Mouse (Mus musculus) kidney, adult 2 months (tissue): ENCODE measurements at regions not wholly inside any gene's neighbourhood (a gene's known extent, or its start where the extent isn't known, plus 50 kb on each side); places are given as distances from the start of the nearest gene placed in this dataset.

Experiments
- DNase-seq: peaks from one replicate; pipeline ENCODE4 v3.0.0; 2021
- H3K27ac ChIP-seq: fragments of 200-500 bp; 2 replicates; pipeline ENCODE4 v1.5.1; 2012; ENCODE audit warnings: low read depth, low read length, control low read depth, inconsistent platforms; ENCODE audit not compliant: insufficient read depth
- H3K27me3 ChIP-seq: fragments of 200-500 bp; replicated peaks from 2 replicates; pipeline ENCODE4 v1.6.1; 2012; ENCODE audit warnings: mild to moderate bottlenecking, moderate library complexity, low read length, inconsistent platforms; ENCODE audit not compliant: control insufficient read depth, insufficient read depth
- H3K36me3 ChIP-seq: fragments of 200-500 bp; 2 replicates; pipeline ENCODE4 v1.6.1; 2012; ENCODE audit warnings: mild to moderate bottlenecking, moderate library complexity, low read length, inconsistent platforms; ENCODE audit not compliant: control insufficient read depth, insufficient read depth
- H3K4me1 ChIP-seq: fragments of 200-500 bp; 2 replicates; pipeline ENCODE4 v1.6.1; 2011; ENCODE audit warnings: low read length; ENCODE audit not compliant: control insufficient read depth, insufficient read depth
- H3K4me3 ChIP-seq: fragments of 200-500 bp; 2 replicates; pipeline ENCODE4 v1.5.1; 2011; ENCODE audit warnings: mild to moderate bottlenecking, low read depth, low read length, control low read depth; ENCODE audit not compliant: insufficient read depth
- CTCF ChIP-seq: fragments of 200-500 bp; conservative IDR thresholded peaks from 2 replicates; pipeline ENCODE4 v1.5.1; 2011; ENCODE audit warnings: low read depth, mild to moderate bottlenecking, control low read depth, low read length, moderate library complexity, mixed read lengths; ENCODE audit not compliant: insufficient read depth, insufficient read length
- POLR2A ChIP-seq: fragments of 200-500 bp; IDR thresholded peaks from one replicate; pipeline ENCODE4 v1.6.1; 2011; ENCODE audit warnings: low read depth, low read length, control low read depth
- WGBS: fragments of 180-500 bp; shearing (Covaris S2); methylation state at CpG from one replicate; pipeline ENCODE4 v1.1.7; 2018; 5-methylcytosine and 5-hydroxymethylcytosine counted together

- Histone ChIP-seq H3K4me3 (no peak overlapping the region), H3K4me1 (peaks cover 15% of the 10 kb centered on the region; the same call in 1 of the 2 replicates), H3K27me3 (no peaks in the 10 kb centered on the region), H3K27ac (peak overlapping the region; percentile 55; the same call in 1 of the 2 replicates), H3K36me3 (no peaks in the 10 kb centered on the region)
- WGBS, result 66% methylated on average over 6 of the region's 6 CpGs
- TF ChIP-seq CTCF (no peak), POLR2A (no peak)
- DNase-seq, result peak; percentile 79
These were observed 223.7 kb upstream of the Zpld1 start for GRCm38 (mm10) chr16:55521421-55521971.

GRCm38 (mm10) chr16:55520077-55520476, 222.3 kb upstream of the Zpld1 start:
- DNase-seq, result no peak
- no peak overlapping the region for H3K27ac ChIP-seq
- H3K36me3 ChIP-seq, result no peaks in the 10 kb centered on the region
- 65% methylated on average over 6 of the region's 6 CpGs for WGBS
- H3K4me3 ChIP-seq, result no peak overlapping the region
- peaks cover 15% of the 10 kb centered on the region; the same call in 1 of the 2 replicates for H3K4me1 ChIP-seq
- TF ChIP-seq POLR2A, result no peak
- no peak for TF ChIP-seq CTCF
- H3K27me3 ChIP-seq, result no peaks in the 10 kb centered on the region

DNA sequence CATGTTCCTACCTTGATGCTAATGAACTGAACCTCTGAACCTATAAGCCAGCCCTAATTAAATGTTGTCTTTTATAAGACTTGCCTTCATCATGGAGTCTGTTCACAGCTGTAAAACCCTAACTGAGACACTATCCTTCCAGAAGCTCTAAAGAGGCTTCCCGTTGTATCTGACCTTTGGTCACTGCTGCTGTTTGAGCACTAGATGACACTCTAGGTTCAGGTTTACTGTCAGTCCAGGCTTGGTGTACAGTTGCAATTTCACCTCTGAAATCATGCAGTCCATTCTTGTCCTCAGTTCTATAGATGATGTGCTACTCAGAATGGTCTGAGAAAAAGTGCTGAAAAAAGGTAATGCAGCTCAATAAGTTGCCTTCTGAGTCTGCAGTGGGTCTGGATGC, 221.9 kb upstream of the Zpld1 start:
- Histone ChIP-seq H3K4me1 (peaks cover 15% of the 10 kb centered on the region; the same call in 1 of the 2 replicates), H3K4me3 (no peak overlapping the region), H3K27ac (no peak overlapping the region), H3K27me3 (no peaks in the 10 kb centered on the region), H3K36me3 (no peaks in the 10 kb centered on the region)
- peak; percentile 71 for DNase-seq
- TF ChIP-seq POLR2A (no peak), CTCF (peak; percentile 53)
- WGBS, result 23% methylated on average over 1 of the region's 1 CpGs

DNA sequence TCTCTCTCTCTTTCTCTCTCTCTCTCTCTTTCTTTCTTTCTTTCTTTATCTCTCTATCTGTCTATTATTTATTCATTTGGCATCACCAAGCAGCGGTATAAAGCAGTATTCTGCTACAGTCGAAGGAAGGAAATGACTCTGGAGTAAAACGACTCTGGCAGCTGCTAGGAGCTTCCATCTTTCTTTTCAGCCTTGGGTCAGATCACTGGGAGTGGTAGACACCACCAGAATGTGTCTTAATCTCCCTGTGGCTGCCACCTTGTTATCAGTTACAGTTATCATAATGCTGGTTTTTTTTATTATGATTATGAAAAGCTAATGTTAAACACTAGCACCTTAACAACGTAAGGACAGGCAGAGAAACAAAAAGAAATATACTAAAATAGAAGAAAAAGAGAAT, 219.2 kb upstream of the Zpld1 start:
- DNase-seq, result no peak
- no peak for TF ChIP-seq POLR2A
- peaks cover 12% of the 10 kb centered on the region; the same call in 1 of the 2 replicates for H3K4me1 ChIP-seq
- no peak overlapping the region for H3K4me3 ChIP-seq
- H3K27ac ChIP-seq, result no peak overlapping the region
- no peaks in the 10 kb centered on the region for H3K36me3 ChIP-seq
- WGBS, result 69% methylated on average over 4 of the region's 4 CpGs
- H3K27me3 ChIP-seq, result no peaks in the 10 kb centered on the region

GRCm38 (mm10) chr16:55515228-55515696, 217.5 kb upstream of the Zpld1 start:
- Histone ChIP-seq H3K27me3 (no peaks in the 10 kb centered on the region), H3K36me3 (no peaks in the 10 kb centered on the region), H3K27ac (no peak overlapping the region), H3K4me1 (peaks cover 4% of the 10 kb centered on the region; the same call in 1 of the 2 replicates), H3K4me3 (no peak overlapping the region)
- no peak for DNase-seq
- 56% methylated on average over 16 of the region's 16 CpGs for WGBS
- TF ChIP-seq POLR2A (no peak), CTCF (no peak)

DNA sequence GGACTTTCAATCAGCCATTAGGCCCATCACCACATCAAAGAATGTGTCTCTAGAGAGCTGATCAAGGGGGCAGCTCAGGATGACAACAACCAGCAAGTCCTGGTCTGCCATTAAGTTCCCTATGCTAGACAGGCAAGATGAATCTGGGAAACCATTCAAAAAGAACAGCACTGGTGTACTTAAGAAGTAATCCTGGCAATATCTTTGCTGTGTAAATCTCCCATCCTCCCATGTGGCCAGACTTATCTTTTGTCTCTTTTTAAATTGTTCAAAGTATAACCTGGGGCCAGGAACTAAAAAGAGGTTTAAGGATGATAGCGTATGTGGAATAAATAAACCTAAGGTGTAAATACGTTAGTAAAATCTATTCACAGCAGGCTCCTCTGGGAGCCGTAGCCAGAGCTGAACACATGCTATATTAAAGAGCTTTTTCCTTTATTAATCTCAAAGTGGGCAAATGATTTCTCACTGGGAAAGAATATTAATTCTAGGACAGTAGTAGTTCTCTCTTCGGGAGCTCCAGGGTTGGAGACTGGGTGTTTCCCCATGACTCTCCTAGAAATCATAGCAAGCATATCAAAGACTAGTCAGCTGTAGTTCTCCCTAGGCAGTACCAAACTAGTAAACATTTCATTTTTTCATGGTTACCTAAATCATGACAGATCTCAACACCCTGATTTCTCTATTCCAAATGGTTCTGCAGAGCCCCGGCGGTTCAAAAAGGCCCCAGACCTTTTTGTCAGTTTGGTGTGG, 216.8 kb upstream of the Zpld1 start:
- no peaks in the 10 kb centered on the region for H3K27me3 ChIP-seq
- DNase-seq, result no peak
- no peaks in the 10 kb centered on the region for H3K36me3 ChIP-seq
- H3K4me1 ChIP-seq, result no peaks in the 10 kb centered on the region
- H3K27ac ChIP-seq, result no peak overlapping the region
- H3K4me3 ChIP-seq, result no peak overlapping the region
- 92% methylated on average over 6 of the region's 6 CpGs for WGBS
- TF ChIP-seq POLR2A (no peak), CTCF (no peak)

DNA sequence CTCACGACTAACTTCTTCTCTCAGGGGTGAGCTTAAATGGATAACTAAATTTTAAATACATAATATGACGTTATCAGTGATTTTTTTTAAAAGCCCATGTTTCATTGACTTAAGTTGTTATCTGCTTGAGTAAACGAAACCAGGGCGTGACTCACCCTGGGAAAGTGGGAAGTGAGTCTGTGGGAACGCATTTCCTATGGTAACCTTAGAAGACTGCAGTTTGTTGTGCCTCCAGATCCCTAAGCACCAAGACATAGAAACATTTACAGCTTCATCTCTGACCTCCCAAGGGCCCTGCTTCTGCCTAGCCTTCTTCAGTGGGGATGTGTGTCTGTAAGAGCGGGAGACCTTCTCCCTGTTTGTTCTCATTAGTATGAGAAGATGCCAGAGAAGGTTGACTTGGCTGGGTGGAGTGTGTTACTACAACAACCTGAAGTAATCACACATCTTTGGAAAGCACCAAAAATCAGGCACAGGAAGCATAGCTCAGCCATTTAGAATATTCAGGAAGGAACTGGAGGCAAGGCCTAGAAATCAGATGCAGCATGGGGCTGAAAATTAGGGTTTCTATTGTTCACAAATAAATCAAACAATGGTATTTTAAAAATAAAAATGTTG, 207.1 kb upstream of the Zpld1 start:
- H3K27ac ChIP-seq, result no peak overlapping the region
- no peak for TF ChIP-seq CTCF
- no peak for TF ChIP-seq POLR2A
- WGBS, result 65% methylated on average over 6 of the region's 6 CpGs
- H3K4me1 ChIP-seq, result no peaks in the 10 kb centered on the region
- DNase-seq, result no peak
- H3K36me3 ChIP-seq, result no peaks in the 10 kb centered on the region
- H3K4me3 ChIP-seq, result no peak overlapping the region
- no peaks in the 10 kb centered on the region for H3K27me3 ChIP-seq
